Mouse (Mus musculus): ENCODE data around the gene Caps2.
"Not testable (repeated sequence)": the region's sequence is repeated elsewhere in the genome, so short reads cannot be mapped to it uniquely, and the experiment has no call there.

GRCm38 (mm10) chr10:112232733-112233132 is 69.3 kb downstream of the Caps2 start:
- TF ChIP-seq CTCF (IDR thresholded peaks at IDR 0.05; ENCODE audit: borderline replicate concordance, extremely low read depth, insufficient read depth, insufficient read length); POLR2A (IDR thresholded peaks at IDR 0.05; ENCODE audit: borderline replicate concordance, extremely low read depth, insufficient read depth, insufficient read length, poor library complexity, severe bottlenecking): not testable (repeated sequence)

Measured in brain, embryonic 14.5 days (tissue).